Mouse (Mus musculus) bone marrow macrophage, adult 2 months (primary cell): Measurements from ENCODE around the gene Ephb6. TPM values are rescaled to one million over a fixed set of nuclear protein-coding genes. Genes with fewer than 3 reads are reported as not detected.
A peak's percentile ranks its signal among the peaks of the same experiment; 100 is the strongest.
"Not testable (repeated sequence)": the region's sequence is repeated elsewhere in the genome, so short reads cannot be mapped to it uniquely, and the experiment has no call there.

ENCODE experiments used
- H3K27ac ChIP-seq: 2 replicates; pipeline ENCODE4 v1.5.1; 2012; ENCODE audit warnings: low read depth, low read length; ENCODE audit not compliant: insufficient read depth
- H3K4me1 ChIP-seq: 2 replicates; pipeline ENCODE4 v1.6.1; 2012; ENCODE audit warnings: low read length; ENCODE audit not compliant: control insufficient read depth, insufficient read depth
- H3K4me3 ChIP-seq: 2 replicates; pipeline ENCODE4 v1.5.1; 2012; ENCODE audit warnings: mild to moderate bottlenecking, low read length, moderate library complexity; ENCODE audit not compliant: insufficient read depth
- CTCF ChIP-seq: IDR thresholded peaks from 2 replicates; pipeline ENCODE4 v1.5.1; 2012; ENCODE audit warnings: low read depth, mild to moderate bottlenecking, low read length, moderate library complexity
- POLR2A ChIP-seq: IDR thresholded peaks from 2 replicates; pipeline ENCODE4 v1.6.1; 2012; ENCODE audit warnings: mild to moderate bottlenecking, low read depth, low read length, borderline replicate concordance
- polyA plus RNA-seq: library from polyadenylated mRNA; stranded (reverse); fragments of >200 nt; gene quantifications from 2 replicates; pipeline ENCODE4 v1.2.4, GENCODE M21; 2012; ENCODE audit not compliant: missing spikeins, insufficient read depth, insufficient read length

Gene Ephb6
- 0.83 and 0.93 TPM in 2 replicates for polyA plus RNA-seq

GRCm38 (mm10) chr6:41605061-41605793 is at the start of gene Ephb6:
Gene Ephb6, plus strand, starts transcription at chr6:41605482.
- Histone ChIP-seq H3K4me3 (peak within 1 kb of the TSS; percentile 59), H3K27ac (no peak within 1 kb of the TSS)

GRCm38 (mm10) chr6:41556389-41556788 is 48.9 kb upstream of the Ephb6 start:
- H3K27ac ChIP-seq: no peak overlapping the region
- no peaks in the 10 kb centered on the region for H3K4me1 ChIP-seq
- H3K4me3 ChIP-seq: no peak overlapping the region
- TF ChIP-seq POLR2A (no peak), CTCF (no peak)

More at GRCm38 (mm10) chr6:41605061-41605793, at the start of gene Ephb6:
- no peak for TF ChIP-seq CTCF
- no peak for TF ChIP-seq POLR2A
- no peaks in the 10 kb centered on the region for H3K4me1 ChIP-seq

- Histone ChIP-seq H3K4me1 (no peaks in the 10 kb centered on the region), H3K27ac (no peak overlapping the region), H3K4me3 (no peak overlapping the region)
- TF ChIP-seq CTCF: no peak
- TF ChIP-seq POLR2A: no peak
These were observed 47.8 kb upstream of the Ephb6 start for GRCm38 (mm10) chr6:41557468-41557867.

GRCm38 (mm10) chr6:41558271-41558670 is 47.0 kb upstream of the Ephb6 start:
- TF ChIP-seq POLR2A (no peak), CTCF (no peak)
- Histone ChIP-seq H3K4me3 (no peak overlapping the region), H3K4me1 (no peaks in the 10 kb centered on the region), H3K27ac (no peak overlapping the region)

- TF ChIP-seq CTCF (no peak), POLR2A (no peak)
- Histone ChIP-seq H3K4me3 (no peak overlapping the region), H3K27ac (no peak overlapping the region), H3K4me1 (no peaks in the 10 kb centered on the region)
These were observed 46.0 kb upstream of the Ephb6 start for GRCm38 (mm10) chr6:41559331-41559730.

GRCm38 (mm10) chr6:41560273-41560672 is 45.0 kb upstream of the Ephb6 start:
- H3K27ac ChIP-seq: no peak overlapping the region
- H3K4me1 ChIP-seq: no peaks in the 10 kb centered on the region
- TF ChIP-seq CTCF (no peak), POLR2A (no peak)
- no peak overlapping the region for H3K4me3 ChIP-seq

GRCm38 (mm10) chr6:41562598-41562997 is 42.7 kb upstream of the Ephb6 start:
- no peak for TF ChIP-seq POLR2A
- TF ChIP-seq CTCF: no peak
- no peak overlapping the region for H3K4me3 ChIP-seq
- no peak overlapping the region for H3K27ac ChIP-seq
- no peaks in the 10 kb centered on the region for H3K4me1 ChIP-seq

- not testable (repeated sequence) for H3K4me1 ChIP-seq, H3K27ac ChIP-seq, H3K4me3 ChIP-seq
These were observed 42.0 kb upstream of the Ephb6 start for GRCm38 (mm10) chr6:41563104-41563951.

GRCm38 (mm10) chr6:41565261-41565660 is 40.0 kb upstream of the Ephb6 start:
- H3K4me3 ChIP-seq: no peak overlapping the region
- TF ChIP-seq CTCF: no peak
- no peak for TF ChIP-seq POLR2A
- no peak overlapping the region for H3K27ac ChIP-seq
- H3K4me1 ChIP-seq: no peaks in the 10 kb centered on the region

GRCm38 (mm10) chr6:41566965-41567364 is 38.3 kb upstream of the Ephb6 start:
- H3K4me1 ChIP-seq: no peaks in the 10 kb centered on the region
- no peak overlapping the region for H3K27ac ChIP-seq
- TF ChIP-seq CTCF (no peak), POLR2A (no peak)
- no peak overlapping the region for H3K4me3 ChIP-seq
